Mouse (Mus musculus) yolk sac, embryonic 10.5 days (tissue): ENCODE data around the gene Nr3c2.

Source experiments
- DNase-seq: peaks from one replicate; pipeline ENCODE4 v3.0.0-alpha.2; 2017; ENCODE audit warnings: low spot score

The Nr3c2 gene

DNA sequence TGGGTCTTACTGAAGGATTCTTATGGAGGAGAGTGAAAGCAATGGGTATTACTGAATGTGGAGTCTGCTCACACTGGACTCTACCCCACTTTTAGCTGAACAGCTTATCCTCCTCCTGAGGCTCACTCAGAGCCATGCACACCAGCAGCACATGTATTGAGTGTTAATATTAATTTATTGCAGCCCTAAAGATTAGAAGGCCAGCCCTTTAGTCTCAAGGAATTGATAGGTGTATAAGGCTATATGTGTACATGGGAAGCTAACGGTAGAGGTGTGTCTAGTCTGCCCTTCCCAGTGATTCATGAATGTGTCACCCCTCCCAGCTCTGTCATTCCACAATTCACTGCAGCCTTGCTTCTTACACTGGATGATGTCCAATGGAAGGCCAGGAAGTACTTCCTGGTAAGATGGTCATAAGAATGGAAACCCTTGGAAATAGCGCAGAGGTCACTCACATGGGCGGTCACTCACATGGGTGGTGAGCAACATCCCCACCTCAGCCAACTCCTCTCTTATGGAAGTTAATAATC, 156.3 kb downstream of the Nr3c2 start:
- DNase-seq, result no peak

DNA sequence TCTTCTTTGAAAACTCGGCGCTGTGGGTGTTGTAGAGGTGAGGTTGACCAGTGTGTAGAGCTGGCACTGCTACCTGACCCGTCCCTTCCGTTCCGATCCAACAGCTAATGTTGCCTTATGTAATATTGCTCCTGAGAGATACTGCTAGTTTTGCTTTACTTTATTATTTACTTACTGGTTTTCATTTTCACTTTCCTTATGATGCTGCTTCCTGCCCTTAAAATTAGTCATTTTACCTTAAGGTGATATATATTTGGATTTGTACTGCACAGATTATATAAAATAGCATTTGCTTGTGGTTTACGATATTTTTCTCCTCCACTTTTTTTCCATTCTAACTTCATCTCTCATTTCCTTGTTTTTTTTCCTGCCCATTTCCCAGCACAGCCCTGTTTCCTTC, 157.6 kb downstream of the Nr3c2 start:
- no peak for DNase-seq

DNA sequence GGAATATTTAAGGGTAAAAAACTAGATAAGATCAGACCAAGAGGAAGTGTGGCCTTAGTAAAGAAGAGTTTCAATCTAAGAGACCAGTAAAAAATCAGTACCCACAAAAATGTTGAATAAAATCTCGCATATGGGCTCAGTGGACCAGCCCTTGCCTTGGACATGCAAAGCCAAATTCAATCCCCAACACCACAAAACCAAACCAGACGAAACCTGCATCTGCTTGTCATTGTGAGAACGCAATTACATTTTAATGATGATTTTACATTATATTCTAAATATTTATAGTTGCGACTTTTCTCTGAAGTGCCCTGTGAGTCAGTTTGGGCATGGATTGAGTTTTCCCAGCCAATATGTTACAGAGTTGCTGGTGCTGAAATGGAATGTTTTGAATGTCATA, 183.4 kb downstream of the Nr3c2 start:
- no peak for DNase-seq

DNA sequence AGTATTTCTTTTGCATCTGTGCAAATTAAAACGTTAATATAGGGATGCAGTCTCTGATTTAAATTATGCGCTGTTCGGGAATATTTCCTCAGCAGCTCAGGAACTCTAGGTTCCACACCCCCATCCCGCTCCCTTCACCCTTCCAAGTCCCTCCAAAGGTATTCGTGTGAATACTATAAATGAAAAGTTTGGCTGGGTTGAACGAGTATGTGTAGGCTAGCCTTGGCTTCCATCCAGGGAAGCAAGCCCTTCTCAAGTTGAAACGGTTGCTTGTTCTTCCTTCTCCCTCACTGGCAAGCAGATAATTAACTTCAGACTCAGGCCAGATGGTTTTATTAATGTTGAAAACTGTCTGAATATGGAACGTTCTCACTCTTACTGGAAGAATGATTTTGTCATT, 186.8 kb downstream of the Nr3c2 start:
- DNase-seq, result no peak

DNA sequence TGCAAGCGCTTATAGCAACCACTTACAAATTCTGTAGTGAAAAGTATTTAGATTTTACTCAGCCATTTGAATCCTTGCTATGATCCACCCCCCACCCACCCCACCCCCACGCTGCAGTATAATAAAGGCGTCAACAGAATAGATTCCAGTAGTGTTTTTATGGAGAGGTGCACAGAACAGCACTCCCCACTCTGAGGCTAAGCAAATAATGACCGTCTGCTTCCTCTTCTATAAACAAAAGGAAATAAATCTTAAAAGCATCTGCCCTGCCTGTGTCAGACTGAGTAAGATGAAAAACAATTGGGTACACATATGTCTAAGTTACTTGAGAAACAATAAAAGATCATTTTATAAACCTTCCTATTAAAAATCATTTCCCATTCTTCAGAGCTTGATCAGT, 197.5 kb downstream of the Nr3c2 start:
- no peak for DNase-seq

DNA sequence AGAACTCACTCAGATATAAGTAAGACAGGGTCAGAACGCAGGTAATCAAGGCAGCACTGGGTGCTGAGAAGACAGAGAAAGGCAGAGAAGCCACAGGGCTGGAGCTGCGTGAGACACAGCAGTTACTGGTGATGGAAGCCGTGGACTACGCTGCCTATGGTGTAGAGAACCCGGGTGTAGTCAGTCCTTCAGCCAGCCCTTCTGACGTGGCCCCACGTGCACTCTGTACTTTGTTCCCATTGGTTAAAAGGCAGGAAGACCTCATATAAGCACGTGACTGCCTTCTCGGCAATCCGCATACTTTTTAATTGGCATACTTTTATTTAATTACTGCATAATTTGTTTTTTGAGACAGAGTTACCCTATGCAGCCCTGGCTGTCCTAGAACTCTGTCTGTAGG, 198.9 kb downstream of the Nr3c2 start:
- DNase-seq, result no peak

DNA sequence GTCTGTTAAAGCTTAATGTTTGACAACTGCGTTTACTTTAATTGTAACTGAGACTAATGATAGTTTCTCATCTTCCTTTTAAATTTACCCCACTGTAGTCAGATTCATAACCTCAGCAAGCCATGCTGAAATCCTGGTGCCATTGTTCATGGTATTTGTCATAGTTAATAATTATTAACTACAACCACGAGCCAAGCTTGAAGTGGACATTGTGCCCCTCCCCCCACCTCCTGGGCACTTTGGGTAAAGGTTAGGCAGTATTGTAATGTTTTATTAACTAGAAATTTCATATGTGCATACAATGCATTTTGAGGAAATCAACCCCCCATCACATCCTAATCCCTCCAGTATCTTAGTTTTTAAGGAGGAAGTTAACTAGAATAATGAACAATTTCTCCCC, 201.1 kb downstream of the Nr3c2 start:
- DNase-seq, result no peak

DNA sequence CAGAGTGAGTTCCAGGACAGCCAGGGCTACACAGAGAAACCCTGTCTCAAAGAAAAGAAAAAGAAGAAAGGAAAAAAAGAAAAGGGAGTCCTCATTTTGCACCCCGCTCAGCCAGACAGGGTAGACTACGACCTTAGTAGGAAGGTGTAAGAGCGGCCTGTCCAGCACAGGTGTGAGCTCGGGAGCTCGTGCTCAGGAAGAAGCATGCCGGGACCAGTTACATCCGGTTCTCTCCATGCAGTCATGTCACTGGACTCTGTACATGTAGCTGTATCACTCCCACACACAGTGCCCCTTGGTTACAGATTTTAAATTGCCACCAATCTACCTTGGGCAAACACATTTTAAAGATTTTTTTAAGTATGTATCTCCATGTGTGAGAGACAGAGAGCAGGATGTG, 203.6 kb downstream of the Nr3c2 start:
- DNase-seq, result no peak

DNA sequence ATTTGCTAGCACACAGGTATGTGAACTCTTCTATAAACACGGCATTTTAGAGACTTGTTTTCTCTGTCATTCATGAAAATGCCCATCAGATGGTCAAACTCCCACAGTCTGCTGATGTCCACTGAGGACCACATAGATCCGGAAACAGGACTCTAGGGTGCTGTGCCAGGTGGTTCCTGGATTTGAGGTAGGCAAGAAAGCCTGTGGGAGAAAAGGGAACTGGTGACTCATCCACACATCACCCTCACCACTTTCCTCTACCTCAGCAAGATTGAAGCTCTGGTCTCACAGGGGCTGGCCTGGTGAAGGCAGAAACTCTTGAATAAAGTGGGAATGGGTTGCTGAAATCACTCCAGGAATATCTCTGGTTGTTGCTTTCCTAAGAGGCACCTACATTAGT, 213.5 kb downstream of the Nr3c2 start:
- no peak for DNase-seq

DNA sequence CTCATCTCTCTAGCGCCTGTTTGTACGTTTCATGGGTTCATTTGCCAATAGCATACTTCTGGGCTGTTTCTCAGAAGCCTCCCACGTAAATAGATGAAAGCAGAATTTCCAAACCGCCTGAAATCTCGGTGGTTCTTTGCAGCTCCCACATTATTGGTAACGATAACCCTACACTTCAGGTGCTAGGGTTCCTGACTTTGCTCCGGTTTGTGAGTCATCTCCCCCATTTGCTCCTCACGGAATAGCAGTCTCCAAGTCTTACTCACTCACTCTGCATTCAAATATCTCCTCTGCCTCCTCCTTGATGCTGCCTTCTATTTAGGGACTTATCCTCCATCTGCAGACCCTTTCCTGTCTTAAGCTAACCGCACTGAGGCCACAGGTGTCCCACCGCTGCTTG, 215.5 kb downstream of the Nr3c2 start:
- DNase-seq, result no peak

DNA sequence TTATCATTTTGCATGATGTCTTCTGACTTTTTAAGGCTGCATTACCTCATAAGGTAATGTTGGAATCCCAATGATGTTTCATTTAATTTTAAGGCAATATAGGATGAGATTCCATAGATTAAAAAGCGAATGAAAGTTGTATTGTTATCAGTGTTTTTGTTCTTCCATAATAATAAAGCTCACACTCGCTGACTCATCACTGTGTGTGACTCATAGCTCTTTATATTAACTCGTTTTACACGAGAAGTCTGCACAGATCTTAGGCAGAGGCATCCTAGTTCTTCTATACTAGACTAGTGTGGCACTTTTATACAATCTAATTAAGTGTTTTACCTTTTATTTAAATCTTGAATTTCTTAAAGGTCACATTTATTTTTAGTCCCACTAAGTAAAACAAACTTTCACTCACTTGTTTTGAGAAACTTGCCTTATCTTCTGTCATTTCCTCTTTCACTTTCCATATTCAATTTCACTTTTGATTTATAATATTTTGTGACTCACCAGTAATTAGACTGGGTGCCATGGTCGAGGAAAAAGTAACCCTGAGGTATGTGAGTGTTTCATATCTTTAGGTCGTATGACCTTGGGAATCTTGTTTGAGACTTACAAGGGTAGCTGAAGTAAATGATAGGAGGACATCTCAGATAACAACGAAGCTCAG, 217.3 kb downstream of the Nr3c2 start:
- DNase-seq, result no peak

DNA sequence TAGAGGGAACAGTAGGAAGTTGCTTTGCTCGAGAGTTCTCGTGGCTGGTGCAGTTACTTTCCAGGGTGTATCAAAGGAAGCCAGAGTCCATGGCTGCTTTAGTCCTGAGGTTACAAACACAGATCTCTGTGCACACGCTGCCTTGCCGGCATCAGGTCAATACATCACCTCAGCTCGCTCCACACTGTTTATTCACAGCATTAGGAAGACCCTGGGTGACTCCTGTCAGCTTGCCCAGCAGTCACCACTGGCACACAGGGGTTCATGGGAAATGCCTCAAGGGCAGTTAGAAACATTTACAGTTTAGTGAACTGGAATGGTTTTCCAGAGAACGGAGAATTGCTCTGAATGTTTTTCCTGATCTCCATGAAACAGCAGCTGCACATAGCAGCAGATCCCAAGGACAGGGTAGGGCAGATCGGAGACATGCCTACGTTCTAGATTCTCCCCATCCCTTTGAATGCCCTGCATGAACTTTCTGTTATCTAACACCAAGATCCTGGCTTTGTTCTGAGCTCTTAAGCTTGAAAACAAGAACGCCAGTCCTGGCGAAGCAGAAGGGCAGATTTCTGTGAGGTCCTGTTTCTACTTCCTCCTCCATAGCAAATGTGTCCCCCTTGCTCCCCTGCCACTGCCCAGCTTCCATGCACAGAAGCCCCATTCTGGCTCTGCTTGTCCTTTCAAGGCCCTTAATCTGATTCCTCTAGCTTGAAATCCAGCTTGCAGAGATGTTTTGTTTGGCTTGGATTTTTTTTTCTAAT, 221.7 kb downstream of the Nr3c2 start:
- DNase-seq, result no peak

DNA sequence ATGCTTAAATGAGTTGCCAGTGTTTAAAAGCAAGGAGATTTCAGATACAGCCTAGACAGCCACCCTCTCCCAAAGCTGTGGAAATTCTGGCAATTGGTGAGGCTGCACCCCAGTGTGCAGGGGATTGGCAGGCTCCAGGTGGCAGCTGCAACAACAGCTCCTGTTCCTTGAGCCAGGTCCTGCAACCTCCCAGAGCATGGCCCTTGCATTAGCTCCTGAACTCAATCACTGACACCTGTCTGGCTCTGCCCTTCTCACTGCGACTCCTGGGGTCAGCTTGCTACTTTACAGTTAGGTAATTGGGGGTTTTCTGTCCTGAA, 222.3 kb downstream of the Nr3c2 start:
- DNase-seq, result no peak

DNA sequence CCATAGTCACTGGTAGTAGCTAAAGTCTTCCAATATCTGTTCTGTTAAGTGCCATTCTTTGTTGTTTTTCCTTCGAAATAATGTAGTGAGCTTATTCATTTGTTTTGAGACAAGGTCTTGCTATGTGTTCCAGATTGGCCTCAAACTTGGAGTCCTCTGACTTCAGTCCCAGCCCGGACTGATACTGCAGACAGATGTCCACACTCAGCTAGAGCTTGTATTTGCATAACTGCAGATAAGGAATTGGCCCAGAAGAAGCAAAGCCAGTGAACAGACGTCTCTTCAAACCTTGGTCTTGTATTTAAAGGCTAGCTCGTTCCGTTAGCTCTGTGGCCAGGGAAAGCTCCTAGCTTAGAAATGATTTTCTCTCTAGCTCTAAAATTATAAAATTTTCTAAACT, 223.1 kb downstream of the Nr3c2 start:
- DNase-seq, result no peak

DNA sequence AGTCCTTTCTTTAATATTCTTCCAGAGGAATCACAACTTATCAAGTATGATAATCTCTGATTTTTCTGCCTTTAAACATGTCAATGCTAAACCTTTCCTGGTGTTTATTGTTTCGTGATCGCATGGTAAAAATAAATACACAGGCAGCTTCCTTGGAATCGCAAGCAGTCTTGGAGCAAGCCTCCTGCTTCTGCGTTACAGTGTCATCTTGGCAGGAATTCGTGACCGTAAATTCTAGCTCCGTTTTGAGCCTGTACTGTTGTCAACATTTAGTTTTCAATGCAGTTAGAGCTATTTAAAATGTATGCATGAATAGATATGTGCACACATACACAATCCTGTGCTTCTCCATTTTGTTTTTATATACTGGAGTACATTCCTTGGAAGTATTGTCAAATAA, 226.5 kb downstream of the Nr3c2 start:
- DNase-seq, result no peak

DNA sequence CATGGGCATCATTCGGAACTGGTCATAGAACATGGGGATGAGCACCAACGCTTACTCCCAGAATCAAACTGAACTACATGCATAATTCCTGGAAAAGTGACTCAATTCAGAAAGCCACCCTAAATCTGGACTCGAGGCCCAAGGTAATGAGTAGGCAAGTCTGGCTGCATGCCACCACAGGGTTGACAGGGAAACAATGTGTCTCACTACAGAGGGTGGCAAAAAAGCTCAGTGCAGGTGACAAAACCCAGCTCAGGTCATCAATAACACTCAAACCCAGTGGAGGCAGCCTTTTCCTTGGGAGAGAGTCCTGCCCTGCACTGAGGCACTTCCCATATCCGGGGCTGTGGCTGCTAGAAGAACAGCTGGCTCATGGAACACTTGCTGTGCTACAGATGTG, 228.8 kb downstream of the Nr3c2 start:
- DNase-seq, result no peak

DNA sequence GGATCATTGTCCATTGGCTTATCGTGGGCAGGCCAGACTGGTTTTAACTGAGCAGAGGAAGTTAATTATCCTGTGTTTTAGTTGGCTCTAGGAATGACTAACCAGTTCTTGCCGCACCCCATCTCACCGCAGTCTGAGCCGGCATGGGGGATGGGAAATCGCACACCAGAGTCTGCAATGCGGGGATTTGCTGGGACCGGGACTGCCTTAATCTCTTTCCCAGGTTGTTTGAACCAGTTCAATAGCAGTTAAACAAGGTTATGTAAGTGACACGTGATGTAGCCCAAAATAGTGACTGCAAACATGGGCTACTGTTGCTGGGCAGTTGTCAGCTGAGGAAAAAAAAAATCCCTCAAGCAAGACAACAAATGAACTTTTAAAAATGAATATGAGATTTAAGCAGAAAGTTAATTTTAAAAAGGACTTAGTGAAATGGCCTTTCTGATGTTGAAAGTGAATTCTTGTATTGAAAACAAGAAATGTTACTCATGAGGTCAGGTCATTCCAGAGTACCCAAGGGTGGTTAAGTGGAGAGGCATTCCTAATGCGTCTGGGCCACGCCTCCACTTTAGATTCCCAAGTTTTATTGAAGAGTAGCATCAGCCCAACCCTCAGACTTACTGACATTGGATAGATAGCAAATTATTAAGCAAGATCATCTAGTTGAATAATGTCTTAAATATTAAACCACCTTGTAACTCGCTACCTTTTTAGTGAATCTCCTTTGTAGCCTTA, 233.8 kb downstream of the Nr3c2 start:
- peak; percentile 81 for DNase-seq

DNA sequence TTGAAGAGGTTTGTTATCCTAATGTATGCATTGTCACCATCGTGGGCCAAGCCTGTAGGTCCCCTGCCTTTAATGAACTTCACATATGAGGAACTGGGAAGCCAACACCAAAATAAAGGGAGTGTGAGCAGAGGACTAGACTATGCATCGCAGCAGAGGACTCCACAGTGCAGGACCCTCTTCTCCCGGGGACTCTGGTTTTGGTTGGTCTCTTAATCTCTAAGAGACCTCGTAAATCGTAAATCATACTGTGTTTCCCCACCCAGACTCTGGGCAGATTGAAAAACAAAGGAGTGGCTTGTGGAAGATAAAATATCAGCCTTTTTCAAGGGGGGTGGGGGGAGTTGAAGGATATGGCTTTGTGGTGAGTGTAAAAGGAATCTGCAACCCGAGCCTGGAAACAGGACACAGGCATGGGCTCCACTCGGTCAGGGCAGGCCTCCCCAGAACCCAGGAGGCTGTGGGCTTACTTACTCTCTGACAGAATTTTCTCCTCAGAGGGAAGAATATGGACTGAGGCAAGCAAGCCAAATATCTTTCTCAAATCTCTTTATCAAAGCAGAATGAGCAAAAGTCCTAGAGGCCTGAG, 234.6 kb downstream of the Nr3c2 start:
- no peak for DNase-seq

DNA sequence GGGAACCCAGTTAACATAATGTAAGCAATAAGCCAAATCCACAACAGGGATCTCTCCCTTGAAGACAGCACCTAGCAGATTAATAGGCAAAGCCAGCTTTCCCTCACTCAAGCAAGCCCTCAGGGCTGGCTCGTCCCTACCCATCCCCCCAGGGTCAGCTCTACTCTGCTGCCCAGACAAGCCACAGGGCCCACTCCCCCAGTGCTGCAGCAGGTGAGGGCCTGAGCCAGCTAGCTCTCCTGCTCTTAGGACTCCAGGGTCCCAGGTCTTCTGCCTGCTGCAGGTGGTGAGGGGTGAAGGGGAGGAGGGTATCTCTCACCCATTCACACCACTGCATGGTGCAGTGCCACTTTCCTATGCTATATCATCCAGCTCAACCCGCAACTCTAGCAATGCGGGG, 246.0 kb downstream of the Nr3c2 start:
- DNase-seq, result no peak

DNA sequence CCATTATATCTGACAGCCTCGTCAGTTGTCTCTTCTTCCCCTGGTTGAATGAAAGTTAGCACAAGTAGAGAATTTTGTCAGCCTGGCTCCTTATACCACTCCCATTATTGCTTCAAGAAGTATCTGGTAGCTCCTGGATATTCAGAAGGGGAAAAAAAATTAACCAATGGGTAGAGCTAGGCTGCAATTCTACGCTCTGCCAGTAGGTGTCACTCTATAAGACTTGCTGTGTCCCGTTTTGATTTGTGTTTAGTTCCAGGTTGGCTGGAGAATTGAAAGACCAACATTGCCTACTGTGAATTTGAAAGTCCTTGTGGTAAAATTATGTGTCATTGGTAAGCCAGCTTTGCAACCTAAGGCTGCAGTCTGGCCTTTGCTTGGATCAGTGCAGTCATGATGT, 255.3 kb downstream of the Nr3c2 start:
- DNase-seq, result no peak

DNA sequence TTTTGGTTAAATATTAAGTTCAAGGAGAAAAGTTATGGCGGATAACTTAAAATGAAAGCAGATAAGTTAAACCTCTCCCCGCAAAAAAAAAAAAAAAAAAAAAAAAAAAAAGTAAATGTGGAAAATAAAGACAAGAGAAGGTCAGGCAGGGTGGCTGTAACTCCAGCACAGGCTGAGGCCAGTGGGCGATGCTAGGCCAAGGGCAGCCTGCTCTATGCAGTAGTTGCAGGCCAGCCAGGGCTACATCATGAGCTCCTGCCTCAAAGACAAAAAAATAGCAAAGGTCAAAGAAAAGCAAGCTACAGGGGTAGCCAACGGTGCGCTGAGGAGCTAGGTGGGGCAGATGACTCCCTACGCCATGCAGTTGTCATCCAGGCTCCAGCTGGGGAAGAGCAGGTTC, 270.1 kb downstream of the Nr3c2 start:
- DNase-seq, result no peak

DNA sequence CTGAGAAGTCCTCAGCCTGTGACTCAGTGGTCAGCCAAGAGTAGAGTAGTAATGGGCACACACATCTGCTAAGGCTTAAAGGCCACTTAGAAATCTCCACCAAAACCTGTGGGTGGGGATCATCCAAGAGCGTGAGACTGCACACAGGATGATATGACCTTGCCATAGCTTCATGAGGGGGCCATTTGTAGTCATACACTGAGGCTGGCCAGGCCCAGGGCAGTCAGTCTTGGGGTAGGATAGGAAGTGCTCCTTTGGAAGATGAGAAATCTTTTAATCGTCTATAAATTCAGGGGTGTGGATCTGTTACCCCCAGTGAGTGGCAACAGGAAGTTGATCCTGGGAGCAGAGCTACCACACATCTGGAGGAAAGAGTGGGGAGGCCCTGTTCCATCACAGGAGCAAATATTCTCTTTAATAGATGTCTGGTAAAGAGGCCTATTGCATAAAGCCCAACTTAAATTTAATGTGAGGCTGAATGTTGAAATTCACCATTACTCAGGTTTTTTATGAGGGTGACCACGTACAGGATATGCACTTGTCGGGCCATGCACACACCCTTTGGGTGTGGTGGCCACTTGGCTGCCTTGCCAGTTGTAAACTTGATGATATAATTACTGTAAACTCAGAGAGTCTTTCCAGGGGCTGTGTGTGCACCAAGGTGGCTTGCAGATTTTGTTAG, 270.7 kb downstream of the Nr3c2 start:
- DNase-seq, result no peak

DNA sequence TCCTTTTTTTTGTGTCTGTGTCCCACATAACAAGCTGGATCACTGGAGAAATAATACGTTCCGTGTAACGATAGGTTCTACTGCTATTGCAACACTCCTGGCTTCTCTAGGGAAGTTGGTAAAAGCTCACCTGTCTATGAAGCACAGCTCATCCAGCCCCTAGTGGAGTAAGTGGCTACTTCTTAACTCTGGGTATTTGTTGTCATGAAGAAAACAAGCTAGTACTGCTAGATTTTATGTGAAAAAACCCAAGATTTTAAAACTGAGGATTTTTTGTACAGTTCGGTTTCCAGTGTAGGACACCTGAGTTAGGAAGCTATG, 271.2 kb downstream of the Nr3c2 start:
- DNase-seq, result no peak
